Mouse (Mus musculus) gastrocnemius, adult 18-20 months (tissue): Measurements from ENCODE around the gene Gmnn. TPM values are rescaled to one million over a fixed set of nuclear protein-coding genes. Genes with fewer than 3 reads are reported as not detected.

Experiments
- DNase-seq: peaks from one replicate; pipeline ENCODE4 v3.0.0; 2021; ENCODE audit warnings: low spot score
- total RNA-seq, 2 experiments: library from RNA; stranded (reverse); gene quantifications; 2 replicates each; pipeline ENCODE4 v1.2.3; 2021

Gene Gmnn
- total RNA-seq, 2 experiments from 2014 or later: 4.1 to 4.2 TPM

DNA sequence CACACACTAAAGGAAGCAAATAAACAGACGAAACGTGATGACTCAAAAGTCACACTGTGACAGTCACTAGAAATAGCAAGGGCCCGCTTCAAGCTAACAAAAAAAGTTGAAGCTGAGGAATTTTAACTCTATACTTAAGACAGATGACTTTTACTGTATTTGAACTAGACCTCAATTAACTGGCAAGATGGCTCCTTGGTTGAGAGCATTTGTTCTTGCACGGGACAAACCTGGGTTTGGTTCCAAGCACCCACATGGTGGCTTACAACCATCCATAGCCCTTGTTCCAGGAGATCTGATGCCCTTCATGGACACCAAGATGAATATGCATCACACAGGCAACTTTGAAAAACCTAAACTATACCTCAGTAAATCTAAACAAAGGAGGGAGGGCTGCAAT, 531 bp upstream of the Gmnn start:
- no peak for DNase-seq

DNA sequence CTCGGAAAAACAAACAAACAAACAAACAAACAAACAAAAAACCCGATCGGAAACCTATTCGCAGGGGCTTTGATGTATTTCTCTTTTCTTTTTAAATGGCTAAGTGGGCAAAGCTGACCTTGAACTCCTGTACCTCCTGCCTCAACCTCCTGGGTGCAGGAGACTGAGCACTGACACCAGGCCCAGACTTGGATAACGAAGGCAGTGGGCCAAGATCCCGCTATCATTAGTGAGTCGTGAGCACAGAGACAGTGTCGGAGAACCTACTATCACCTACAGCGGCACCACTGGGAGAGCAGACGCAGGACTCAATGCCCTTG, 680 bp downstream of the Gmnn start:
- DNase-seq: no peak

DNA sequence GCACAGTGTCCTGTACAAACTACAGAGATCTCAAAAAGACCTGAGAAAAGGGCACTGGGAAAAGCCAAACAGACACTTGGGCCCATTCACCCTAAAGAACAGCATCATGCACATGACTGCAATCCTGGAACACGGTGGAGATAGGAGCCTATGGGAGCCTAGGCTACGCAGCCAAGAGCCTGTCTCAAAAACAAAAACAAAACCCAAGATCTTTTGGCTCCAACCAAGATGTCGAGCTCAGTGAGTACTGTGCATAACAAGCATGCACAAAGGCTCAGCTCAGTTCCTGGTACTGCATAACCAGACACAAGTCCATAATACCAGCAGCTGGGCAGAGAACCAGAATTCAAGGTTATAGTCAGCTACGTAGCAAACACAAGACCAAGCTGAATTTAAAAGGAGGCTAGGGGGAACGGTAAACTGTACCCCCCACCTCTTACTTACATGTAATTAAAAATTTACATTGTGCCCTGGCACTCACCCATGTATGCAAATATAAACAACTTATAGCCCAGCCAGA, 1.3 kb downstream of the Gmnn start:
- DNase-seq: no peak

DNA sequence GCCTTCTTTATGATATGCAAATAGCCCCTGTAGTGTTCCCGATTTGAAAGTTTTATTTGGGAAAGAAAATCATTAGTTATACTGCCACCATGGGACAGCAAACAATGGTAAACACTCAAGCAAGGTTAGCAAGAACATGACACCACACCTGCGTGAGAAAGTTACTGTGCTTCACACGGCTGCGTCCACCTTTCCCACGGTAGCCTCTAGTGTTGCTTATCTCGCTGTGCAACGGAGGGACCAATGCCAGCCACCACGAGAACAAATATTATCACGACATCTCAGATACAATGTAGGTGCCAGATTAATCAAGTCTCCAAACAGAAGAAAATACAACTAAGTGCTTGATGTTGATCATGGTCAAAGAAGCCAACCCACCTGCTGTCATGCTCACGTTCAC, 2.3 kb downstream of the Gmnn start:
- no peak for DNase-seq

DNA sequence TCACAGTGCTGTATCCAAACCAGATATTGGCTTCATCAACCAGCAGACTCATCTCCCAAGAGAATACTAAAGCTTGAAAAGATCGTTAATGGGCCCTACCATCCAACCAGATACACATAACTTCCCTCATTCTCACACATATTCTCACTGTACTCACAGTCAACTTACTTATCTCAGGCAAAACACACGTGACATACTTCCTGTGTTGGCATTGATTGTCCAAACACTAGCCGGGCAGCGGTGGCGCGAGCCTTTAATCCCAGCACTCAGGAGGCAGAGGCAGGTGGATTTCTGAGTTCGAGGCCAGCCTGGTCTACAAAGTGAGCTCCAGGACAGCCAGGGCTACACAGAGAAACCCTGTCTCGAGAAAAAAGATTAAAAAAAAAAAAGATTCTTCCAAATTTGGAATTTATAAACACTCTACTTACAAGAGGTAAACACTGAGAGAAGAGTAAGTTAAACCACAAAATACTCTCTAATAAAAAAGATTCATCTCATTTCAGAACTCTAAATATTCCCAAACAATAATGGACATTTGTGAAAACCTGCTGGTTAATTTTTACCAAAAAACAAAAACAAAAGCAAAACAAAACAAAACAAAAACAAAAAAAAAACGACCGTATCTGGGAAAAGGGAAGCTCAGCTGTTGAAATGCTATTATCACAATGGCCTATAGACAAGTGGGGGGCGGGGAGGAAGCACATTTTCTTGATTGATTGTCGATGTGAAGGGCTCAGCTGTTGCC, 3.7 kb downstream of the Gmnn start:
- no peak for DNase-seq

DNA sequence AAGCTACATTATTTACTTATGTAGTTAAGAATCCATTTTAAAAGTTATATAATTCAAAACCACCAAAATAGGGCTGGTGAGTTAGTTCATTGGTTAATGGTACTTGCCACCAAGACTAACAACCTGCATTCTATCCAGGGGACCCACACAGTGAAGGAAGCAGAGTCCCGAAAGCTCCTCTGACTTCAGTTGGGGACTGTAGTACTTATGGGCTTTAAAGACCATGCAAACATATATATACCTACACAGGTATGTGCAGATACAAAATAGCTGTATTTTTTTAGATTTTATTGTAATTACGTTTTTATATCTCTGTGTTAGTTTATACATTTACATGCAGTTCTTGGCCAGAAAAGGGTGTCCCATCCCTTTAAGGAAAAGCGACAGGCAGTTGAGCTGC, 5.0 kb downstream of the Gmnn start:
- no peak for DNase-seq

DNA sequence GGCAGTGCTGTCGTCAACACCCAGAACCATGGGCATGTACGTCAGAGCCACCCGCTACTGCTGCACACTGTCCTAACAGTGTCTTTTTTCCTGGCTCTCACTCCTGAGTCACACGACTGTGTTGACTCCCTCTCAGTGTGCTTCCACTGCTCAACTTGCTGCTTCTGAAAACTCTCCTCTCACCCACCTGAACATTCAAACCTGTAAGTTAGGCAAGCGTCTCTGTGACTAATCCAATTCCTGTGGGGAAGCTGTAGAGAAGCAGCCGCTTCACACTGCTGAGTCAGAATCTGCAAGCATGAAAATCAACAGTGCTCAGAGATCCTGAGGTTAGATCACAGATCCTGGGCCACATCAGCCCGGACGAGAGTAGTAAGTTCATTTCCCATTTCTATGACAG, 10.3 kb downstream of the Gmnn start:
- DNase-seq: no peak

DNA sequence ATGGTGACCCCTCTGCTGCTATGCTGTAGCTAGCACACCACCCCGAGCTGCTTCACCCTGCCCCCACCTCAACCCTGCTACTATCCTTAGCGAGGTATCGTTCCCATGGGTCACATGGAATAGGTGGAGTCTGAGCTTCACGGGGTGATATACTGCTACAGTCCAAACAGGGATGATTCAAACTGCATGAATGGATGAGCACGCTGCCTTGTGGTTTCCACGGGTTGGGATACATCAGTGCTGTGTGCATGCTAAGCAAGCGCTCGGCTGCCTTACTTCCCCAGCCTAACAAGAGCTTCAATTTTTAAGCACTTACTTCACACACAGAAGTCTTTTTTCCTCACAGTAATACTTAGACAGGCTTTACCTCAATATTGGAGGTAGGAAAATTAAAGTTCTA, 10.9 kb downstream of the Gmnn start:
- no peak for DNase-seq

DNA sequence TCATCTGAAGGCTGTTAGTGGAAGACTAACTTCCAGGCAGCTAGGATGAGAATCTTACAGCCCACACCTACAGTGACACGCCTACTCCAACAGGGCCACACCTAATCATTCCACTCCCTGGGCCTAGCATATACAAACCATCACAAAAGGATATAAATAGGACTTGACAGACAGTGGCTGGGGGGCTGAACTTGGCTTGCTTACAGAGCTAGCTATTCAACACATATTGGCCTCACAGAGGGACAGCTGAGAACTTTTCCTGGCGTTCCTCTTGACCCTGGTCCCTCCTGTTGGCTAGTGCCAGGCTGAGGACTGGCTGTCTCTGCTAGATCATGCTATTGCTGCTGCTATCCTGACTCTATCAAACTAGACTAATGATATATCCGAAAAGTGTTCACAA, 13.9 kb downstream of the Gmnn start:
- DNase-seq: peak; percentile 7

DNA sequence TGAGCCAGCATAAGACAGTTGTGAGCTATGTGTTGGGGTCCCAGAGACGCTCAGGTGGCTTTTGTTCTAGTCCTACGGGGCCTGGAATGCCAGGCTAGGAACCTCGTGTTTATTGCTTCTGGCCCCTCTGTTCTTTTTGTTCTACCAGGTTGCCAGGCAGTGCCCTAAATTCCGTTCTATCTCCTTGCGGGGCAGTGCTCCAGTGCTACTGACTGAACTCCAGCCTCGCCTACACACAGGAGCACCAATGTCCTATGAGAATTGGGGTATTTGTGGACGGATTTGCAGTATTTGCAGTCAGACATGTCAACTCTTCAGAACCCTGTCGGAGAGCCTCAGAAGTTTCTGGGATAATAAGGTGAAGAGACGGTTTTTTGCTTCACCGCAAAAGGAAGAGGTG, 20.7 kb downstream of the Gmnn start, which contains the start of gene Armh2:
Armh2 (plus strand) TSS at position 205 of the 400 bp plus-strand sequence.
- DNase-seq: no peak

DNA sequence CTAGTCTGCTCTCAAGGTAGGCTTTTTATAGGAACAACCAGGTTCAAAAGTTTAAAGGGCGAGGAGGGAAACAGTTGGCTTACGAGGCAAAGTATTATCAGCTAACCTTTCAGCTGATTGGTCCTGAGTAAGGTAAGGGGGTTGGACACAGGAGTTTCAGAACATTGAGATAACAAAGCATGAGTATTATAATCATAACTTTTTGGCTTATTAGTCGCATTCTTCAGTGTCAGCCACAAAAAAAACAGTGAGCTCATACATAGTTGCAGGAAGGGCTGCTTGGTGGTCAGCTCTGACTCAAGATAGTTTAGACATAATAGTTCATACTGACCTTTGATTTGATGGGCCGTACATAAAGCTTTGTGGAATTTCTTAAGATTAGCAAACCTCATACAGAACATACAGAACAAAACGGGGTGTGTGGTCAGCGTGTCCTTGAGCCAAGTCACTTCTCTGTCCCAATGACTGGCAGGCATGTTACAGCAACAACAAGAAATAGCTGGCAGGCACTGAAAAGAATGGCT, 26.1 kb downstream of the Gmnn start:
- DNase-seq: no peak

DNA sequence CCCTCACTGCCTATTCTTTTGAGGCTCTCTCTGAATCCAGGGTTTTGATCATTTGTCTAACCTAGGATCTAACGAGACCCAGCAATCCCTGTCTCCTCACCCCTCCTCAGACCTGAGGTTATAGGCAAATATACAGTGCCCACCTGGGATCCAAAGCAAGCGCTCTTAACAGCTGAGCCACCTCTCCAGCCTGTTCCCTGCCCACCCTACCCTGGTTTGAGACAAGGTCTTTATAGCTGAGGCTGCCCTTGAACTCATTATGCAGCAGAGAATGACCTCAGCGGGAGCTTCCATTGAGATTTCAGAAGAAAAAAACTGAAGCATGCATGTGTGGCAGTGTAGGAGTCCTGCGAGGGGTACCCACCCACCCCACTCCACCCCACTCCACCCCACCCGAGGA, 27.2 kb downstream of the Gmnn start:
- no peak for DNase-seq

DNA sequence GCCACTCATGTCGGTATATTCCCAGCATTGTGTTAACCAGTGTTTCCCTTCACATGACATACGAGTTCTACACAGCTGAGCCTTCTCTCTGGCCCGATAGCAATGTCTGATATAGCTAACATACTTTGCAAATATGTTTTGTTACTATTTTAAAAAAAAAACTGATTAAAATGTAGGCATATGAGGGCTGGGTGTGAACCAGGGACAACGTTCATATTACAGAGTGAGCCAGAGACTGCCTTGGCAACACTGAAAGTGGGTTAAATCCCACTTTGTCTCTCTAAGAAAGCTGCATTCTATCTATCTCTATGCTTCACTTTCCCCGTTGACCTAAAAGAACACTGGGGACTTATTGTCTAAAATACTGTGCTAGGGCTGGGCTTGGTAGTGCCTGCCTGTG, 32.6 kb downstream of the Gmnn start:
- DNase-seq: no peak

DNA sequence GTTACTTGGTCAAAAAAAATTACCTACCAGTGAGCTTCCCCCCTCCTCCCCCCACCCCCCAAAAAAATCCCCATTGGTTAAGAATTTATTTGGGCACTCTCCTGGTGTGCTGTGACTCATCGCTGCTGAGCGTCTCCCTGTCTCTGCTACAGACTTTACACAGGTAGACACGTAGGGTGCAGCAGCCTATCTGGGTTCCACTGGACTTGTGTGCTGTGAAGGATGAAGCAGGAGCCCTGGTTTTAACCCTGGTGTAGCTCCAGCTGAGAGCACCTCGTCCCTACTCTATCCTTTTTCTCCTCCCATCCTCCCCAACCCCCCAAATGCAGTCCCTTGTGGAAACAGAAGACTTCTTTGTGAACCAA, 37.3 kb downstream of the Gmnn start:
- no peak for DNase-seq

DNA sequence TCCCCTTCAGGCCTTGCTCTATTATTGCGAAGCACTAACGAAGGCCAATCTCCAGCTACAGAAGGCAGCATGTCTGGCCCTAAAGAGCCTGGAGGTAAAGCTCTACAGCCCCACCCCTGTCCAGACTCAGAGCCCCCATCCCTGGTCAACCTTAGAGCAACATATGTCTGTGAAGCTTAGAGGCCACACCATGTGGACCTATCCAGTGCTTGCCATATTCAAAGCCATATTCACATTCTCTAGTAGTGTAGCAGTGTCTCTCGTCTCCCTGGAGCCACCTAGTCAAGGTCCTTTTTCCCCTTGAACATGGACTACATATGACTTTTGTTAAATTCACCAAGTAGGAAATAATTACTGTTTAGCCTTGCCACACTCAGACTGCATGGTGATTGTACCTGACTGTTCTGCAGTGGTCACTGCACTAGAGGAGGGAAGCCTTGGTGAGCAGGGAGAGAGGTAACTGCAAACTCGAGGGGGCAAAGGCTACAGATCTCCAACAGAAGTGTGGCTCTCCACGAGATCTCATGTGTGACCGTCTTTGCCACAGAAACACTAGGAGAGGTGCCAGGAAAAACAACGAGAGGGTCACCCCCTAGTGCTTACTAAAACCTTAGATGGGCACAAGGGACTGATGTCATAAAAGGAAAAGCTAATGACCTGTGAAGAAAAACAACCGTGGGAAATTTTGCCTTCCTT, 37.9 kb downstream of the Gmnn start:
- no peak for DNase-seq

DNA sequence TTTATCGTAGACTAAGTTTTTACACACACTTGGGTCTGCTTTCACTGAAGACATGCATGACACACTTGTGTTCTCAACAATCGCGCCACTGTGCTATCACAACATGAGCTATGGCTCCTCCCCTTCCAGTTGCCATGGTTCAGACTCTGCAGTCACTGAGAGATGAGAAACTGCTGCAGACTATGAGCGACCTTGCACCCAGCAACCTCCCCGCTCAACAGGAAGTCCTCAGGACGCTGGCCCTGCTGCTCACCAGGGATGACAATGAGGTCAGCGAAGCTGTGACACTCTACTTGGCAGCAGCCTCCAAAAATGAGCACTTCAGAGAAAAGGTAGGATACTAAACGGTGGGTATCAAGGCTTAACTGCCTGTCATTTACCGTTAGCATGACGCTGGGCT, 40.2 kb downstream of the Gmnn start:
- no peak for DNase-seq

DNA sequence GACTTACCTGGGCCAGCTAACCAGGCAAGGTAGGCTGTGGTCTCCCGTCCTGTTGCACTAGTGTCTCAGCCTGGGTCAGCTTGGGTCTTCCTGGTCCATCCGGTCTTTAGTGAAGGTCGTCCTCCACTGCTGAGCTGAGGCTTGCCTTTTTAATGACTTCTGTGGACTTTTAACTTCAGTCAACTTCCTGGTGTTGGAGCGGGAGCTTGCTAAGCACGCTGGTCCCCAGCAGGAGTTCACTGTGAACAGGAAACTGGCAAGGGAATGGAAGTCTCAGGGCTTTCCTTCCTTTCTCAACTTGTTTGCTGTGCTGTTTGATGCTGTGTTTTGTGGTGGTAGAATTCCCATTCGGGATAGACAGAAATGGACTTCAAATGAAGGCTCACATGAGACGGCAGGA, 44.0 kb downstream of the Gmnn start:
- DNase-seq: no peak

DNA sequence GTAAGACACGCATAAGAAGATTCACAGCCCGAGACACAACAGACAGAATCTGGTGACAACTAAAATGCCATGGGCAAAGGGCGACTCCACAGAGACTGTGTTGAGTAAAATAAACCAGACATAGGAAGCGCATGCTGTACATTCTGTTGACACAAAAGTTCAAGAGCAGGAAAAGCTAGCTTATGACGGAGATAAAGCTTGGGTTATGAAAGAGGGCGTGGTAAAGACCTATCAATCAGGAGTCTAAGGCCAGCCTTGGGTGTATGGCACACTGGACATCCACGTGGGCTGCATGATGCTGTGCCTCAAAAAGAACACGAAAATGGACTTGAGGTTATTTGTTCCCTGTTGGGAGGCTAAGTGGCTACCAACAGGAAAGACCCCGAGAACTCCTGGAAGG, 45.3 kb downstream of the Gmnn start:
- DNase-seq: no peak

DNA sequence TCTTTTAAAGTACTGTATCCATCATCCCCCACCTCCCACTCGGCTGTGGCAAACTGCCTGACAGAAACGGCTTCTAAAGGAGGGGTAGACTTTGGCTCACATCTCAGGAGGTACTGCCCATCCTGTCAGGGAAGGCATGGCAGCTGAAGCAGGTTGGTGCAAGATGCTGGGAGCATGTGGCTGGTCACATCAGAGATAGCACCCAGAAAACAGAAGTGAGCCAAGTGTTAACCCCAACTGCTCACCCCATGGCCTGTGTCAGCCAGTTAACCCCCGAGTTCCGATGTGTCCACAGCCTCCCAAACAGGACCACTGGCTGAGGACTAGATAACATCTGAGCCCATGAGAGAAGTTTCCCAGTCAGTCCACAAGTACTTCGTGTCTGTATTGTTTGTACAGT, 46.1 kb downstream of the Gmnn start:
- DNase-seq: no peak

DNA sequence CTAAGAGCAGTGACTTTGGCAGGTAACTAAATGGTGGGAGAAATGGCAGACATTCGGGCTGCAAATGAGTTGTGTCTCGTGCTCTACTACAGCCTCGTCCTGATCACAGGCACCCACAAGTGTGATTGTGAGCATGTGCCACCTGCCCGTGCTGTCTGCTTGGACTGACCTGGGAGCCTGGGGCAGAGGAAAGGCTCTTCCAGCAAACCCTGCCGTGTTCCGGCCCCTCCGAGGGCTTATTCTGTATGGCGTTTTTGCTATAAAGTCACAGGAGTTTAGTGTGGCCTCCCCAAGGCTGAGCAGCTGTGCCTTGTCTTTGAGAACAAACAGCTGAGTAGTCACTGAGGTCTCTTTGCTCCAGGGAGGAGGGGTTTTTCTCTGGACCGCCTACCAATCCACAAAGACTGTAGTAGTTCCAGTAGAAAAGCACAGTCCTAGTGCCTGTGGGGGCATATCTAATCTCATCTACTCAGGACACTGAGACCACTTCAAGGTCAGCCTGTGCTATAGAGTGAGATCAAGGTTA, 47.3 kb downstream of the Gmnn start:
- DNase-seq: no peak

DNA sequence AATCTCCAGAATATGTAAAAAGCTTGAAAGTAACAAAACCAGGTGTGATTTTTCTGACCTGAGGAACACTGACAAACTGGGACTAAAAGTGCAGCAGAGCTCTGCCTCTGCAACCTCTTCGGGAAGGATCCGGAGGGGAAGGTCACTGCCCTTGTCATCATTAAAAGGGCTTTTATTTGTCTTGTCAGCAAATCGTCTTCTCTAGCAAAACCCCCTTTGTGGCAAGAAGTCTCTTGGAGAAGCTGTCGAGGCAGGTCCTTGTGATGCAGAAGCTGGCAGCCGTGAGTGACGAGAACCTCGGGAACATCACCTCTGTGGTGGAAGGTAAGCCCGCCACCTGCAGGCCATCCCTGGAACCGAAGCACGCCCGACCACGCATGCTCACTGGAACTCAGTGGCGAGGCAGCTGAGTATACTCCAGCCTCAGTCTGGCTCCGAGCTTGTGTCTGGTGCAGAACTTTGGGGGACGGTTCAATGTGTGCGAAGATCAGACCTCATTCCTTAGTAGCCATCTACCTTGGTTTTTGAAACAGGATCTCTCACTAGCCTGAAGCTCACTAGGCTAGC, 48.2 kb downstream of the Gmnn start:
- peak; percentile 84 for DNase-seq

DNA sequence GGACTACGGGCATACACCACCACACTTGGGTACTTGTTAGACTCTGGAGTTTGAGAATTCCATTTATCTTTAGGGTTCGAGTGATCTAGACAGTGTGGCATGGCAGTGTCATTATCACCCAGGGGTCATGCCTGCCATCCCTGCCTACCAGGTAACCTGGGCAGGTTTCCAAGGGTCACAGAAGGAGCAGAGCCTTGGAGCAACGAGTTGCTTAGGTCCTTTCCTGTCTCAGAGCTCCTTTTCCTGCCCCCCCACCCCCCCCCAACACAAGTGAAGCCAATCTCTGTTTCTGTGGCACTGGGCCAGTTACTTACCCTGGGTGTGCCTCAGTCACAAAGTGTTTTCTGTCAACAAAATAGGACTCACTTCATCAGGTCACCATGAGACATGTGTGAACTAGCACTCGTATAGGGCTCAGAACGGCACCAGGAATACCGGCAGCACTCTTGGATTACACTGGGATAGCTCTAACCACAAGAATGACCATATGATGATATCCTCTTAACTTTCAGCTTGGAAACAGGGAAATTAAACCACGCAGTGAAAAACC, 49.1 kb downstream of the Gmnn start:
- DNase-seq: no peak
